Mouse (Mus musculus): ENCODE data around the gene Grin2d. TPM values are rescaled to one million over a fixed set of nuclear protein-coding genes. Genes with fewer than 3 reads are reported as not detected.

Gene Grin2d
- polyA plus RNA-seq, 1 experiment from 2014 or later: 4.3 TPM

DNA sequence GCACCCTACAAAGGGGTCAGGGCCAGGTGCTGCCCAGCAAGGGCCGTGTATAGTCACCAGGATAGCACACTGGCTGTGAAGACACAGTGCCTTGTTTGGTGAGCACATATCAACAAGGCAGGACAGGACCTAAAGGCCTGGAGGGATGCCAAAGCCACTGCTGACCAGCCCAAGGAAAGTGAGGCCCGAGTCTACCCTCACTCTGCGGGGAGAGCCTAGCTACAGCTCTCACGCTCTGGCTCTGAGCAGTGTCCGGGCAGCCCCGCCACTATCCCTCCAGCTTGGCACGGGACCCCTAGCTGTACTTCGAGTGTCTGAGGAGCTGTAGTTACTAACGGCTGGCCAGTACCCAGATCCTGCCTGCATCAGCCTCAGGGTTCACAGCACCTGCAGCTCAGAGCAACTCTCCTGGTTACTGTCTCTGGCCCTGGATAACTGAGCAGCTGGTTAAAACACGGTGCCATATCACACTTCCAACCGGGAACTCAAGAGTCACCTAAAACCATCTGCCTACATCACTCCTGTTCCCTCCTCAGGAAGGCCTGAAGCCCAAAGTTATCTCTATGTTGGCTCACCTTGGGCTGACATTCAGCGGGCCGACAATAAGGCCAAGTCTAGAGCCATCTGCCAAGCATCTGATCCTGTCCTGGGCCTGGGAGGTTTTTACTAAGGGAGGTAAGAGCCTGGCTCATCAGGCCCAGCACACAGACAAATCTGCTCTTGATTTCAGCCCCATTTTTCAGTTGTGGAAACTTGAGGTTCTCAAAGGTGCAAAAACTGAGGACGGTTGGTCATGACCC is 68.7 kb downstream of the Grin2d start:
- no peak for ATAC-seq (ENCODE audit: low read depth)
- no peak overlapping the region for H3K4me3 ChIP-seq (ENCODE audit: low read depth, low read length)
- WGBS: 83% methylated on average over 14 of the region's 14 CpGs
- H3K4me1 ChIP-seq (ENCODE audit: control insufficient read depth, insufficient read depth, low read length): peaks cover 13% of the 10 kb centered on the region
- no peak overlapping the region for H3K9ac ChIP-seq (replicated peaks; ENCODE audit: low read depth, low read length)
- H3K4me2 ChIP-seq (ENCODE audit: low read depth, low read length): no peak overlapping the region
- peaks cover 71% of the 10 kb centered on the region for H3K36me3 ChIP-seq (ENCODE audit: control insufficient read depth, insufficient read depth, low read length)
- no peaks in the 10 kb centered on the region for H3K27me3 ChIP-seq (ENCODE audit: control insufficient read depth, insufficient read depth, low read length)
- H3K9me3 ChIP-seq (ENCODE audit: control insufficient read depth, low read length): no peaks in the 10 kb centered on the region
- H3K27ac ChIP-seq (ENCODE audit: low read depth, low read length): no peak overlapping the region

DNA sequence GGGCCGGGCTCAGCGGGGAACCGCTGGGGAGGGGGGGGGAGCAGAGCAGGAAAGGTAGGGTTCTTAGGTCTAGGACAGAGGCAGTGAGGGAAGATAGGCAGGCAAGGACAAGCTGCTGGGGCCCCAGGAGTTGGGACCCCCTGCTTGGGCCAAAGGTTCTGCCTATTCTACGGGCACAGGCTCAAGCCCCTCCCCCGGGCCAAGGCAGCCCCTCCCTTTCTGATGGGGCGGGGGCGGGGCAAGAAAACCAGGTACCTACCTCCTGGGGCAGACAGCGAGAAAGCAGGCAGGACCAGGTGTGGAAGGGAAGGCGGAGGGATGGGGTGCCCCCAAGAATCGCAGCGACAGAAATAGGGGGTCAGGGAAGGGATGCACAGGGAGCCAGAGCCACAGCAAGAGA is 69.7 kb downstream of the Grin2d start:
- no peak overlapping the region for H3K4me2 ChIP-seq (ENCODE audit: low read depth, low read length)
- ATAC-seq (ENCODE audit: low read depth): no peak
- peaks cover 13% of the 10 kb centered on the region for H3K4me1 ChIP-seq (ENCODE audit: control insufficient read depth, insufficient read depth, low read length)
- 49% methylated on average over 10 of the region's 11 CpGs for WGBS
- no peaks in the 10 kb centered on the region for H3K9me3 ChIP-seq (ENCODE audit: control insufficient read depth, low read length)
- no peak overlapping the region for H3K4me3 ChIP-seq (ENCODE audit: low read depth, low read length)
- no peaks in the 10 kb centered on the region for H3K27me3 ChIP-seq (ENCODE audit: control insufficient read depth, insufficient read depth, low read length)
- no peak overlapping the region for H3K9ac ChIP-seq (replicated peaks; ENCODE audit: low read depth, low read length)
- no peak overlapping the region for H3K27ac ChIP-seq (ENCODE audit: low read depth, low read length)
- peaks cover 79% of the 10 kb centered on the region for H3K36me3 ChIP-seq (ENCODE audit: control insufficient read depth, insufficient read depth, low read length)

DNA sequence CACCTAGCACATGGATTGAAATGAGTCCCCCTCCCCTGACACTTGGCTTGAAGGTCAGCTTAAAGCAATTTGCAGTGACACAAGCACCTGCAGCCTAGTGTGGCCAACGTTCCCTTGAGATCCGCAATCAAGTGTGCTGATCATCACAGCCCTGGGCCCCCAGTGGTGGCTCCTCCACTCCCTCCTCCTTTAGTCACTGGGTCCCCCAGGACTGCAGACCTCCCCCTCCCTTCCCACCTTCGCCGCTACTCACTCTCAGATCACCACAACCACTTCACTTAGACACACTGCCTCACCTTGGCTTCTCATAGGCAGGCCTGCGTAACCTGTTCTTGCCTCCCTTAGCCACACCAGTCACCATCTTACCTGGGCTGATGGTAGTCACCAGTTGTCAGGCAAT is 72.2 kb downstream of the Grin2d start:
- no peak for ATAC-seq (ENCODE audit: low read depth)
- Histone ChIP-seq H3K36me3 (ENCODE audit: control insufficient read depth, insufficient read depth, low read length) (peaks cover 76% of the 10 kb centered on the region), H3K9ac (replicated peaks; ENCODE audit: low read depth, low read length) (no peak overlapping the region), H3K27ac (ENCODE audit: low read depth, low read length) (no peak overlapping the region; the same call in 1 of the 2 replicates), H3K4me1 (ENCODE audit: control insufficient read depth, insufficient read depth, low read length) (no peaks in the 10 kb centered on the region), H3K4me3 (ENCODE audit: low read depth, low read length) (no peak overlapping the region), H3K27me3 (ENCODE audit: control insufficient read depth, insufficient read depth, low read length) (no peaks in the 10 kb centered on the region), H3K4me2 (ENCODE audit: low read depth, low read length) (no peak overlapping the region), H3K9me3 (ENCODE audit: control insufficient read depth, low read length) (no peaks in the 10 kb centered on the region)
- 58% methylated on average over 5 of the region's 5 CpGs for WGBS

DNA sequence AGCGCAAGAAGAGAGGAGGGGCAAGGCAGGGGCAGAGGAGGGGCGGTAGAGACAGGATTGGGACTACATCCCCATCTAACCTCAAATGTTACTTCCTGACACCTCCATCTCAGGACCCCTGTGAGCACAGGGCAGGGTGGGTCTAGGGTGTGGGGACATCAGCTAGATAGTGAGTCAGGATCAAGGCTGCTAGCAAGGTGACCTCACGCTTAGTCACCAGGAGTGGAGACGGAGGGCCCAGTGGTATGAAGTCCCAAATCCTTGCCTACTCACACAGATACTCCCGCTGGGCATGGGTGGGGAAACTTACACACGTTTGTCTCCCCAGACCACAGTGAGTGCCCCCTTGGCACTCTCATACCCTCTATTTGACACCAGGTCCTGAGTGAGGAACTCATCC is 75.6 kb downstream of the Grin2d start:
- Histone ChIP-seq H3K4me1 (ENCODE audit: control insufficient read depth, insufficient read depth, low read length) (peaks cover 12% of the 10 kb centered on the region), H3K4me3 (ENCODE audit: low read depth, low read length) (no peak overlapping the region), H3K36me3 (ENCODE audit: control insufficient read depth, insufficient read depth, low read length) (peaks cover 50% of the 10 kb centered on the region), H3K9me3 (ENCODE audit: control insufficient read depth, low read length) (no peaks in the 10 kb centered on the region), H3K27me3 (ENCODE audit: control insufficient read depth, insufficient read depth, low read length) (no peaks in the 10 kb centered on the region), H3K4me2 (ENCODE audit: low read depth, low read length) (no peak overlapping the region), H3K9ac (replicated peaks; ENCODE audit: low read depth, low read length) (no peak overlapping the region), H3K27ac (ENCODE audit: low read depth, low read length) (no peak overlapping the region)
- 96% methylated on average over 6 of the region's 6 CpGs for WGBS
- ATAC-seq (ENCODE audit: low read depth): no peak

DNA sequence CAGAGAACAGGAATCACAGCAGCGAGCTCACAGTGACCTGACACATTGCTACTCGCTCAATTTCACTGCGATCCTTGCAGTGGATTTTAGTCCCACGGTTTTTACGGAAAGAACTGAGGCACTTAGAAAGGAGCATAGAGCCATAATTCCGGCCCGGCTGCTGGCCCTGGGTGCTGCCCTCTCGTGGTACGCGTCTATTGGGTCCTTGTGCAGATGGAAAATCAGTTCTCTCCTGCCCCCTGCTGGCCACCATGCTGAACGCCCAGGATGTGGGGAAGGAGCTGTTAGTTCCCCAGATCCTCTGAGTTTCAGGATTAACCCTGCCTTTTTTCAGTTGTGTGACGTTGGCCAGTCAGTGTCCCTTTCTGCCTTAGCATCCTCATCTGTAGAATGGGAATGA is 76.8 kb downstream of the Grin2d start:
- ATAC-seq (ENCODE audit: low read depth): peak; percentile 61; the same call in 1 of the 2 replicates
- 6% methylated on average over 12 of the region's 12 CpGs for WGBS
- H3K27me3 ChIP-seq (ENCODE audit: control insufficient read depth, insufficient read depth, low read length): no peaks in the 10 kb centered on the region
- H3K4me3 ChIP-seq (ENCODE audit: low read depth, low read length): no peak overlapping the region
- no peaks in the 10 kb centered on the region for H3K9me3 ChIP-seq (ENCODE audit: control insufficient read depth, low read length)
- H3K4me1 ChIP-seq (ENCODE audit: control insufficient read depth, insufficient read depth, low read length): peaks cover 17% of the 10 kb centered on the region
- H3K4me2 ChIP-seq (ENCODE audit: low read depth, low read length): no peak overlapping the region
- H3K36me3 ChIP-seq (ENCODE audit: control insufficient read depth, insufficient read depth, low read length): peaks cover 39% of the 10 kb centered on the region
- H3K27ac ChIP-seq (ENCODE audit: low read depth, low read length): peak overlapping the region; percentile 2; the same call in 1 of the 2 replicates
- no peak overlapping the region for H3K9ac ChIP-seq (replicated peaks; ENCODE audit: low read depth, low read length)

DNA sequence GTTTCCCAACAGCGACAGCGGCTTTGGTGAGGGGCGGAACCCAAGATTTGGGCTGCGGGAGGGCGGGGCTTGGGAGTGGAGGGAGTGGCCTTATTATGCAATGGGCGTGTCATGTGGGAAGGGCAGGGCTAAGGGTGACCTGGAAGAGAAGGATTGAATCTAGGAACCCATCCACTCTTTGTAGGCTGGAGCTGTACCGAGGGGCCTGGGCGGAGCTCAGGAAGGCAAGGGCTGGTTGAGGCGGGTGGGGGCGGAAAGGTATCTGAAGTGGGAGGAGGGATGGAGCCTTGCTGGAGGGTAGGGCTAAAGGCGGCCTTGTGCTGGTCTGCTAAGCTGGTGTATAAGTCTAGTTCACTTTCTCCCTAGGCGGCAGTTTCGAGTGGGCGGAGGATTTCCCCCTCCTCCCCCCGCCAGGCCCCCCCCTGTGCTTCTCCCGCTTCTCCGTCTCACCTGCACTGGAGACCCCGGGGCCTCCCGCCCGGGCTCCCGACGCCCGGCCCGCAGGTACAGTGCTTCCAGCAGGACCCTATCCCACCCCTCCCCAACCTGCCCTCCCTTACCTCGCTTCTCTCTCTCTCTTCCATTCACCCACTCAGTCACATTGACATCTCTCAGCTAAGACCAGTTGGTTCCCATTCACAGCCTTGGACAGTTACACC is 77.5 kb downstream of the Grin2d start:
- no peaks in the 10 kb centered on the region for H3K27me3 ChIP-seq (ENCODE audit: control insufficient read depth, insufficient read depth, low read length)
- no peaks in the 10 kb centered on the region for H3K9me3 ChIP-seq (ENCODE audit: control insufficient read depth, low read length)
- H3K4me3 ChIP-seq (ENCODE audit: low read depth, low read length): no peak overlapping the region
- peaks cover 35% of the 10 kb centered on the region for H3K36me3 ChIP-seq (ENCODE audit: control insufficient read depth, insufficient read depth, low read length)
- H3K4me2 ChIP-seq (ENCODE audit: low read depth, low read length): no peak overlapping the region
- H3K9ac ChIP-seq (replicated peaks; ENCODE audit: low read depth, low read length): no peak overlapping the region
- WGBS: 27% methylated on average over 22 of the region's 25 CpGs
- peak overlapping the region; percentile 2; the same call in 1 of the 2 replicates for H3K27ac ChIP-seq (ENCODE audit: low read depth, low read length)
- peaks cover 17% of the 10 kb centered on the region for H3K4me1 ChIP-seq (ENCODE audit: control insufficient read depth, insufficient read depth, low read length)
- no peak for ATAC-seq (ENCODE audit: low read depth)

DNA sequence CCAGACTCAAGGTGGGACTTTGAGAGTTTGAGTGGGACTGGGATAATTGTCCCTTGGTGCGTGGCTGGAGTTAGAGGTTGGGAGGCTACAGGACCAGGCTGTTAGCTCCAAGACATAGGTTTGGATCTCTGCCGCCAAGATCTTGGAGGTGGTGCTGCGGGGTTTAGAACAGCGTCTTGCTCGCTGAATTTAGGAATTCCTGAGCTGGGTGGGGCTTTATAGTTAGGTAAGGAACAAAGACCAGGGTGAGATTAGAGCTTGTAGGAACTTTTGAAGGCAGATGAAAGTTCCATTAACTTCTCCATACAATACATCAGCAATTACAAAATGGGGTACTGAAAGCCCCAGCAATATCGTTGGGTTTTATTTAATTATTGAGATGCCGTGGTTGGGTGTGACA is 78.2 kb downstream of the Grin2d start:
- H3K36me3 ChIP-seq (ENCODE audit: control insufficient read depth, insufficient read depth, low read length): peaks cover 41% of the 10 kb centered on the region
- no peak overlapping the region for H3K27ac ChIP-seq (ENCODE audit: low read depth, low read length)
- no peaks in the 10 kb centered on the region for H3K27me3 ChIP-seq (ENCODE audit: control insufficient read depth, insufficient read depth, low read length)
- H3K4me1 ChIP-seq (ENCODE audit: control insufficient read depth, insufficient read depth, low read length): peaks cover 17% of the 10 kb centered on the region
- no peak for ATAC-seq (ENCODE audit: low read depth)
- no peak overlapping the region for H3K4me3 ChIP-seq (ENCODE audit: low read depth, low read length)
- WGBS: 39% methylated on average over 7 of the region's 7 CpGs
- H3K9ac ChIP-seq (replicated peaks; ENCODE audit: low read depth, low read length): no peak overlapping the region
- H3K4me2 ChIP-seq (ENCODE audit: low read depth, low read length): no peak overlapping the region
- no peaks in the 10 kb centered on the region for H3K9me3 ChIP-seq (ENCODE audit: control insufficient read depth, low read length)

DNA sequence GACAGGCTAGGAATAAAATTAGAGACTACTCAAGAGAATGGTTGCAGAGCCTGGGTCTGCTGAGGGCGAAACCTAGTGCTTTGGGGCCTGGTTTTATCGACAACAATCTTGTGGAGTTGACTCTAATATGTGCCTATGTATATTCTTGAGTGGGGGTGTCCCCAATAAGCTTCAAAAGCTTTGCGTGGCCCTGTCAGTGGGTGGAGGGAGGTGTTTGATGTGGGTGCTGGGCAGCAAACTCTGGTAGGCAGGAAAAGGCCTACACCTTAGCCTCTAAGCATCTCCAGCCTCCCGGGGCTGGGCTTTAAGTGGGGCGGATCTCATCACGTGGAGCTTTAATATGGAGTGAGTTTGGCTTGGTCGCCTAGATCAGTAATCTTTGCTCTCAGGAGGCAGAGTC is 79.2 kb downstream of the Grin2d start:
- Histone ChIP-seq H3K9ac (replicated peaks; ENCODE audit: low read depth, low read length) (no peak overlapping the region), H3K4me1 (ENCODE audit: control insufficient read depth, insufficient read depth, low read length) (peaks cover 17% of the 10 kb centered on the region), H3K27ac (ENCODE audit: low read depth, low read length) (no peak overlapping the region), H3K4me2 (ENCODE audit: low read depth, low read length) (no peak overlapping the region), H3K27me3 (ENCODE audit: control insufficient read depth, insufficient read depth, low read length) (no peaks in the 10 kb centered on the region), H3K4me3 (ENCODE audit: low read depth, low read length) (no peak overlapping the region), H3K9me3 (ENCODE audit: control insufficient read depth, low read length) (no peaks in the 10 kb centered on the region), H3K36me3 (ENCODE audit: control insufficient read depth, insufficient read depth, low read length) (peaks cover 43% of the 10 kb centered on the region)
- WGBS: 50% methylated on average over 7 of the region's 7 CpGs
- no peak for ATAC-seq (ENCODE audit: low read depth)

DNA sequence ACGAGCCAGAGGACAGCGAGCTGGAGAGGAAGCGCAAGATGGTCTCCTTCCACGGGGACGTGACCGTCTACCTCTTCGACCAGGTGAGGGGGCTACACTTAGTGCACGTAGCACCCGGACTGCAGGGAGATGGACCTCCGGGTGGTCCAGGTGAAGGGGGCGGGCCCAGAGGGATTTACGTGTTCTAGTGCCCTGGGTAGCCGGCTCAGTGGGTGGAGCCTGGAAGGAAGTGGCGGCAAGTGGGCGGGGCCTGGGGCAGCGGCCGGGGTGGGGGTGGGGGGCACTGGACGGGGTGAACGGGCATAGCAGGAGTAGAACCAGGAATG is 79.7 kb downstream of the Grin2d start:
- Histone ChIP-seq H3K9me3 (ENCODE audit: control insufficient read depth, low read length) (no peaks in the 10 kb centered on the region), H3K27ac (ENCODE audit: low read depth, low read length) (no peak overlapping the region), H3K27me3 (ENCODE audit: control insufficient read depth, insufficient read depth, low read length) (no peaks in the 10 kb centered on the region), H3K9ac (replicated peaks; ENCODE audit: low read depth, low read length) (peak overlapping the region; percentile 50; the same call in 1 of the 2 replicates), H3K4me3 (ENCODE audit: low read depth, low read length) (peak overlapping the region; percentile 13; the same call in 1 of the 2 replicates), H3K36me3 (ENCODE audit: control insufficient read depth, insufficient read depth, low read length) (peaks cover 45% of the 10 kb centered on the region), H3K4me2 (ENCODE audit: low read depth, low read length) (peak overlapping the region; percentile 45), H3K4me1 (ENCODE audit: control insufficient read depth, insufficient read depth, low read length) (peaks cover 17% of the 10 kb centered on the region)
- ATAC-seq (ENCODE audit: low read depth): no peak
- 8% methylated on average over 18 of the region's 19 CpGs for WGBS

Data from neural tube, embryonic 14.5 days (tissue).